Mouse (Mus musculus) right cerebral cortex, postnatal 36 days (tissue): Measurements from ENCODE around the gene Ccnk.
A peak's percentile ranks its signal among the peaks of the same experiment; 100 is the strongest.

Source experiments
- DNase-seq, 2 experiments: peaks; one replicate each; pipeline ENCODE4 v3.0.0; 2022; ENCODE audit warnings: low spot score in 2 of 2, mixed read lengths in 1 of 2

Gene Ccnk

GRCm38 (mm10) chr12:108187541-108188091 lies 8.2 kb downstream of the Ccnk start:
- no peak for DNase-seq

DNA sequence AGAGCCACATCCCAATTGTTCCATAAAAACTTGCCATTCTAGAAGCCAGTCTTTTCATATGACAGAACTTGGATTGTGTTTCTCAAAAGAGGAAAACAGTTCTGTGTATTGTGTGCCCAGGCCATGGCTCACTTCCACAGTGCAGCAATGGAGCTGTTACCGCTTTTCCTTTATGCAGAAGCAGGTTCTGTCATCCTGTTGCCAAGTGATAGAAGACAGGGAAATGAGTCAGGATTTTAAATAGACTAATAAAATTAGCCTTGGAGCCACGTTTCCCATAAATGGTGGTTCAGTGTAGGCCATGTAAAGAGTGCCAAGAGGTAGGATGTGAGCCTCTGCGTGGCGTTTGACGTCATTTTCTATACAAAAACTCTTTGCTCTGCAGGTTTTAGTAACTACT lies 14.5 kb downstream of the Ccnk start:
- peak in 1 of 2 experiments; percentile 50 for DNase-seq

- DNase-seq = no peak
These were observed 16.4 kb downstream of the Ccnk start for GRCm38 (mm10) chr12:108195761-108196160.

- DNase-seq = no peak
These were observed 19.1 kb downstream of the Ccnk start for GRCm38 (mm10) chr12:108198447-108198846.

DNA sequence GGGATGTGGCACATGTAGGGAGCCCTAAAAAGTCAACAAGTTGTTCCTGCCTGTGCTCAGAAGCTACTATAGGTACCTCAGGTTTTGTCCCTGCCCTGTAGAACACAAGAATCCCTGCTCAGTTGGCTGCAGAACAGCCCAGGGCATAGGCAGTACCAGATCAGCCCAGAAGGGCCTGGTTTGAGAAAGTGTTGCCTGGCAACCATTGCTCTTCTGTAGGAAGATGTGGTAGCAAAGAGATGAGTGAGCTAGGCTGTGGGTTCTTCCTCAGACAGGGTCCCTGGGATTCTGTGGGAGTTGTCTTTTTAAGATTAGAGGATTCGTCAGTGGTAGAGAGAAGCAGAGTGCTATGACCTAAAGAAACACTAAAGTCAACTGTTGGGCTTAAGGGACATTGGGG lies 20.7 kb downstream of the Ccnk start:
- no peak for DNase-seq

DNA sequence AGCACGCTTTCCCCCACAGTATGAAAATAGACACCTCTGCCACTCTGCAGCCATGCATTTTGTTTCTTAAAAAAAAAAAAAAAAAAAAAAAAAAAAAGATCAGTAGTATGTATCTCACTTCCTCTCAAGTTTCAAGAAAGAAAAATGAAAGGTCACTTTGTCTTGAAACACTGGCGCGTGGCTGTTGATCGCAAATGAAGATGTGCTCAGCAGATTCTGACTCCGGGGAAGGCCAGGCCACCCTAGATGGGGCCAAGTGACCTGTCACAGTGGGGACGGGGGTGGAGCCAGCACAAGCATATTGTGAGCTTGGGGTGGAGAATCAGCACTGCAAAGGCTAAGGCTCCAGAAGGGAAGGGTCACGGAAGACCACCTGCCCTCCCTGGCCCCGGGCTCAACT lies 24.5 kb downstream of the Ccnk start:
- no peak for DNase-seq

DNA sequence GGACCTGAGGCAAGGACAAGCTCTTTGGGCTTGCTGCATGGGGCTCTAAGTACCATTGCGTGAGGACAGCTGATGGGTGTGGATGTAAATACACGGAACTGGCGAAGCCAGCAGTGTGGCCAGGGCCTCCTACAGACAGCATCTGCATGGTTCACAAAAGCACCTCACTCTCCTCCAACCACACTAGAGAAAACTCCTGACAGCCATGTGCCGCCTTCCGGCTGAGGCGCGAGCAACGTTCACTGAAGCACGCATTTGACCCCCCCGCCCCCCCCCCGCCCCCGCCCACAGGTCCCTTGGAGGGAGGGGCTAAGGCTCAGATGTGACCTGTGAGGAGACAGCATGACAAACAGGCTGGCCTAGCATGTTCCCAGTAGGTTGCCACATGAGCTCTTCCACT lies 25.6 kb downstream of the Ccnk start:
- DNase-seq = no peak

DNA sequence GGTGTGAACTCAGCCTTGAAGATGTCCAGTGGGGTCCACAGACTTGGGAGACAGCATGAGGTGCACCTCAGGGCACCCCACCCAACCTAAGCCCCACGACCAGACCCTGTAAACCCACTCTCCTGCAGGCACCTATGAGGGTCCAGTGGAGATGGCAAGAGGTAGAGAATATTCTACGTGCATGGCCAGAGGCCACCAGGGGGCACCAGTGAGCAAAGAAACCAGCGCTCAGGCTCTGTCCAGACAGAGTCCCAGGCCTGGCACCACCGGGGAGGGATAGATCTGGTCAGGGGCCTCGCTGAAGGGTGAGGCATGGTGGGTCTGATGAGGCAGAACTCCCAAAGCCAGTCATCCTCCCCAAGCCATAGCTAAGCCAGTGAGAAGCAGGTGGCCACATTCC lies 27.3 kb downstream of the Ccnk start:
- peak in 1 of 2 experiments; percentile 61 for DNase-seq

DNA sequence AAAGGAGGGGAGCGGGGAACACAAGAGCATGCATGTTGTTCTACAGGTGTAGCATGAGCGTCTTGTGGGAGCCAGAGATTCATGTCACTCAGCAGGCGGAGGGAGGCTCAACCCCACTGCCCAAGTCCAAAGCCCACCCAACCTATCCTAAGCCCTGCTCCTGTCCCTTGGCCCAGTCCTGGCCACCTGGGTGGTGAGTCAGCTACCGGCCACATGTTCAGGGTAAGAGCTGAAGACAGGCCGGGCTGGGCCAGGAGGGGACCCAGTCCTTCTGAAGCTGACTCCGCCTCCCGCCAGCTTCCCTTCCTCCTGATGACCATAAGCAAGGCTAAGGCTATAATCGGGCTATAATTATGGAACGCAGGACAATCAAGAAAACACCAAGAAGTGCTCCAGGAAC lies 28.8 kb downstream of the Ccnk start:
- DNase-seq = no peak

GRCm38 (mm10) chr12:108208726-108209438 lies 29.5 kb downstream of the Ccnk start:
- DNase-seq = peak; percentile 51 to 56

DNA sequence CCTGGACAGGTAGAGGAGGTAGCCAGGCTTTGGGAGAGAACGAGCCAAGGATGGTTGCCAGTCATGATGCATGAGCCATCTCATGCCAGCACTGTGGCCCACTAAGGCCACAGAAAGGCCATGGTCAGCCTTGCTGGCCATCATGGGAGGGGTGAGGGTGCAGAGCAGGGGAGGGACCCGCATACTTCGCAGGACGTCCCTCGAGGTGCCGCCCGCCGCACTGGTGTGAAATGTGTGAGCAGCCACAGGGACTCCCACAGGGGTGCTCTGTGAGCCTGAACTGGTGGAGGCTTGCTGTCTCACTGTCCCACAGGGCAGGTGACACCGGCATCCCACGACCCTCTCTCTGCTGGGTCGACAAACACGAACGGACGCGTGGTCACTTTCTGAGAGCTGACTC lies 31.2 kb downstream of the Ccnk start:
- no peak for DNase-seq

DNA sequence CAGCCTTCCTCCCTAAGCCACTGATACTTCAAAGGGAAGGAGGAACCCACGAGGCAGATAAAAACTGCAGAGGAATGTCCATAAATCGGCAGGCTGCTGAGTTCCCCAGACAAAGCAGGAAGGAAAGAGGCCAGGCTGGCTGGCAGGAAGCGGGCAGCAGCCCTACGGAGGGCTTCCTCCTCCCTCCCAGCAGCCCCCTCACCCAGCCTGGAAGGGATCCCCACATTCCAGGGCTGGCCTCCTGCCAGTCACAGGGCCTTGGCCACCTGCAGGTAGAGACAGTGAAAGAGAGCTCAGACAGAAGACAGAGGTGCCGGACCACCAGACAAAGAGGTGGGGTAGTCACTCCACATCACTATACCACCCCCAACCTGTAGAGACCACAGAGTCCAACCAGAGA lies 32.7 kb downstream of the Ccnk start:
- DNase-seq = no peak

DNA sequence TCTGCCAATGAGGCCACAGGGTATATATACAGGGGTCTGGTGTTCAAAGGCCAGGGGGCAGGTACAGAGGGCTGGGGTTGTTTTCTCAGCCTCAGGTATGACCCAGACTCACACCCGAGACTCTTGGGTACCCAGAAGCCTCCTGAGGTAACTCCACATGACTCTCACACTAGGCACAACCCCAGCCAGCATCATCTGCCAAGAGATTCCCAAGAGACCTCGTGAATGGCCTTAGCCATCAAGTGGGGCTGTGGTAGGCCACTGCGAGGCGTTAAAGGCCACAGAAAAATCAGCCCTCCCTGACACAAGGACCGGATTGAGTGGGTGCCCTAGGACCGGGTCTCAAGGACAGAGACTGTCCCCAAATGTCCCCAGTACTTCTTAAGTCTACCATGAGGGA lies 33.1 kb downstream of the Ccnk start:
- DNase-seq = no peak

DNA sequence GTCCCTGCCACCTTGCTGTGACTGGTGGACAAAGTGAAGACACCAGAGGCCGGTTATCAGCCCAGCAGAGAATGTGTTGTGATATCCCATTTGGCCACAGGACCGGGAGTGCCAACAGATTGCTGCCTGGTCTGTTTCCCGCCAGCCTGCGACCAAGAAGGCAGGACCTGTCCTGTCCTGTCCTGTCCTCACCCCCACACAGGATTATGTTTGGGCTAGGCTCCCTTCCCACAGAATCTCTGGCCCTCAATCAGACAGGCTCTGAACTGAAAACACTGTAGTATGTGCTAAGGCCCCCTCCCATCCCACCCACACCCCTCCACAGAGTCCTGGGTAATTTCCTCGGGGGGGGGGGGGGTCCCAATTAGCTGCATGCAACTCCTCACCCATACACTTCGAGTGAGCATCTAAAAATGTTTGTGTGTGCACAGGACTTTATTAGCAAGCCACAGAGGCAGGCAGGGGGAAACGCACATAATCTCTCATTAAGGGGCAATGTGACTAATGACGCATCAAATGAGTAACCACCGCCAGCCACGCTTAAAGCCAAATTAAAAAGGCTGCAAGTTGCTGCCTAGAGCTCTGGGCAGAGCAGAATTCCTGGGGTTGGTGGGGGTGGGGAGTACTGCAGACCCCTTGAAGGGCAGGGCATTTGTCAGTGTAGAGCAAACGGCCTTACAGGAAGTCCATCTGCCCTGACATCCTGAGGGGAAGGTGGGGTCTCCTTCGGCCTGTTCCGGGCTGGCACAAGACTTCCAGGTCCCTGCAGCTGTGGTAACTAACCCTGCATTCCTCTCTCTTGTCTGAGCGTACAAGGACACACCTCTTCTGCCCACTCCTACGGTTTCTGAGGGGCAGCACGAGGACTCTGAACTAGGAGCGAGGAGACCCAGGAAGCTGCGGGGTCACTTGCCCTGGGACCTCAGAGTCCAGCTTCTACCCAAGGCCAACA lies 34.0 kb downstream of the Ccnk start:
- no peak for DNase-seq

DNA sequence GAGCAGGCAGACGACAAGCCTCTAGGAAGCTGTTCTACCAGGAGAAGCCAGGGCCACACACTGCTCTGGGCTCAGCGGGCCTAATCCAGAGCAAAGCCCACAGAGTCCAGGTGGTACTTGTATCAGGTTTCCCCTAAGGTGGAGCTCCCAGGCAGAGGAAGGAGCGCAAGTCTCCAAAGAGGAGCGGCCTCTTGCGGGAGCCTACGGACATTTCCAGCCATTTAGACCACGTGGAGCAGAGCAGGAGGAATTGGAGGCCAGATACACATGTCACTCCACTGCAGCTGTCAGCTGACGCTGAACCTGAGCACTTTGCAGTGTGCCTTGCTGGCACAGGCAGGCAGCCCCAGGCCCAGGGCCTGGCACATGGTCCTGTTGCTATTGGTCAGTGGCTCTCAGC lies 35.7 kb downstream of the Ccnk start:
- no peak for DNase-seq

- no peak for DNase-seq
These were observed 37.4 kb downstream of the Ccnk start for GRCm38 (mm10) chr12:108216611-108217370.

DNA sequence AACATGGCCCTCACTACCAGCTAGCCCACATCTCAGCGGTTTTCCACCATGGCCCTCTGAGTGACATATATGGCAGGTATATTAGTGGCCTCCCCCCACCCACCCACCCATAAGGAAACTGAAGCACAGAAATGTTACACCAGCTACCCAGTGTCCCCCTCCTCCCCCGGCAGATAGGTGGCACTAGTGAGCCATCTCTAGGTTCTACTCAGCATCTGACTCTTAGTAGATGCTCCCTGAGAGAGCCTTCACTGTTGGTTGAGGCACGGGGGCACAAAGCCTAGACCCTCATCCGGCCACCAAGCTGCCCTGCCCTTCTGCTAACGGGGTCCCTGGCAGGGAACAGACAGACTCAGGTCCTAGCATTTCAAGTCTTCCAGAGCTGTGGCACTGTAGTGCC lies 38.2 kb downstream of the Ccnk start:
- no peak for DNase-seq

- DNase-seq = no peak
These were observed 39.8 kb downstream of the Ccnk start for GRCm38 (mm10) chr12:108219163-108219562.

DNA sequence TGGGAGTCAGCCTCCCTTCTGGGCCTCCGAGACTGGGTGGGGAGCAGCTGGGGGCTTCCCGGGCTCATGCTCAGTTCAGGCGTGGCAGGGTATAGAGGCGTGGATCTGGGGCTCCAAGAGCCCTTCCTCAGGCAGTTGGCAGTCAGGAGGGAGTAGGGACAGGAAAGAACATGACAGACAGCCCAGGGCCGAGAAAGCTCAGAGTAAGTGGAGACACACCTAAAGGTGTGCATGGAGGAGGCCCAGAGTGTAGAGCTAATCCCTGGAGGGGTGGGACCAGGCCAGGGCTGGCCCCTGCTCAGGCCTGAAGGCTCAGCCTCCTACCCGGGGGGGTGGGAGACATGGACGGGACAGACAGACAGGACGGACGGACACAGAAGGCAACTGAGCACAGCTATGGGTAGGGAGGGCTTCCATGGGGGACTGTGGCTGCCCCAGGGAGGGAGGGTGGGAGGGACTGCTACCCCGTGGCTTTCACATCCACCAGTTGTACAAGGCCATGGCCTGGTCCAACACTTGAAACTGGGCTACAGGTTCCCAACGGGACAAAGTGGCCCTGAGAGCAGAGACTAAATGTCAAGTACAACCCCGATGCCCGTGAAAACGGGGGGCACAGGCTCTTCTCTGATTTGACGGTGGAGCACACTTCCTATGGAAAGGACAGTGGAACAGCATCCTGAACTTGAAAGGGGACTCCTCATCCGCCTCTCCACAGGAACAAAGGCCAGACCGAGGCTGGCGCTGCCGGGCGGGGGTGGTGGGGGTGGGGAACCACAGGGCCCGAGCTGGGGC lies 40.6 kb downstream of the Ccnk start:
- DNase-seq = no peak

DNA sequence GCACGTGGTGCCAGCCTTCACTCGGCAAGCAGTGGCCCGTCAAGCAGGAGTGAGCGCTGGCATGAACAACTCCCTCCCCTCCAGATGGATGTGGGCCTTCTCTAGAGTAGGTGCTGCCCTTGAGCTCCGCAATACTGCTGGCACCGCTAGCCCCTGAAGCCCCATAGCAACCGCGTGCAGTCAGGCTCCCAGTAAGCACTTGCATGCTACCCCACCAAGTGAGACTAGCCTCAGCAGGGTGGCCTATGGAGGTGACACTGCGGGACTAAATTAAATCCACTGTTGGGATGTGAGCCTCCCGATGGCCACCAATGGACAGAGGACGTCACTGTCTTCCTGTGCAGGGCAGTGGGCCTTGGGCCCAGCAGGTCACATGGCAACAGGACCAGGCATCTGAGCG lies 41.2 kb downstream of the Ccnk start:
- DNase-seq = no peak

DNA sequence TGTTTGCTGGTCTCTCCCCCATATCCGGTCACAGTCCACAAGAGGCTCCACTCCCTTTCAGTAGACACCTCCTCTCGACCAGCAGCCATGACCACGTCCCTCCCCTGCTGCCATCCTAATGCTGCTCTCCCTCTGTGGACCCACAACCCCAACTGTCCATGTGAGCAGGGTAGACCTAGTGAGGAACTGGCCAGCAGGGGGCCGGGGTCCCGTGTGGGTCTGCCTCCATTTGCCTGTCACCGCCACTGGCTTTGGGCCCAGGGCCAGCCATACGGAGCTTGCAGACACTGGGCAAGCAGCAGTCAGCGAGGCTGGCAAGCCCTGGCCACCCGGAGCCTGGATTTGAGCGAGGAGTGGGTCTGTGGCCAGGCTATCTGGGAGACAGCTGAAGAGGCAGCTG lies 41.8 kb downstream of the Ccnk start:
- no peak for DNase-seq
